Mouse (Mus musculus): ENCODE measurements around the gene Ip6k2. TPM values are rescaled to one million over a fixed set of nuclear protein-coding genes. Genes with fewer than 3 reads are reported as not detected.
A peak's percentile ranks its signal among the peaks of the same experiment; 100 is the strongest.

The Ip6k2 gene
- polyA plus RNA-seq, 1 experiment from 2014 or later: 37.5 TPM

GRCm38 (mm10) chr9:108788713-108789112 lies 5.1 kb downstream of the Ip6k2 start:
- H3K4me2 ChIP-seq: no peak overlapping the region
- peaks cover 41% of the 10 kb centered on the region for H3K4me1 ChIP-seq (replicated peaks; ENCODE audit: control insufficient read depth, insufficient read depth, low read length)
- no peak for DNase-seq (ENCODE audit: low spot score)
- H3K4me3 ChIP-seq (ENCODE audit: low read depth, low read length): no peak overlapping the region
- H3K27me3 ChIP-seq (replicated peaks; ENCODE audit: control insufficient read depth, insufficient read depth, low read length): no peaks in the 10 kb centered on the region
- no peak overlapping the region for H3K9ac ChIP-seq (ENCODE audit: low read depth, low read length)
- 79% methylated on average over 3 of the region's 3 CpGs for WGBS
- H3K36me3 ChIP-seq (ENCODE audit: control insufficient read depth, insufficient read depth, low read length): peaks cover 3% of the 10 kb centered on the region; the same call in 1 of the 2 replicates
- no peak for ATAC-seq (replicated peaks; ENCODE audit: low FRiP score)
- no peaks in the 10 kb centered on the region for H3K9me3 ChIP-seq (ENCODE audit: control insufficient read depth, low read length)
- no peak overlapping the region for H3K27ac ChIP-seq (ENCODE audit: low read depth, low read length)

- H3K27me3 ChIP-seq (replicated peaks; ENCODE audit: control insufficient read depth, insufficient read depth, low read length): no peaks in the 10 kb centered on the region
- H3K36me3 ChIP-seq (ENCODE audit: control insufficient read depth, insufficient read depth, low read length): peaks cover 14% of the 10 kb centered on the region
- ATAC-seq (replicated peaks; ENCODE audit: low FRiP score) (peak; percentile 35), DNase-seq (ENCODE audit: low spot score) (no peak)
- H3K4me1 ChIP-seq (replicated peaks; ENCODE audit: control insufficient read depth, insufficient read depth, low read length): peaks cover 56% of the 10 kb centered on the region
- H3K4me3 ChIP-seq (ENCODE audit: low read depth, low read length): no peak overlapping the region
- no peak overlapping the region for H3K4me2 ChIP-seq
- H3K9ac ChIP-seq (ENCODE audit: low read depth, low read length): no peak overlapping the region
- no peaks in the 10 kb centered on the region for H3K9me3 ChIP-seq (ENCODE audit: control insufficient read depth, low read length)
- H3K27ac ChIP-seq (ENCODE audit: low read depth, low read length): no peak overlapping the region
- WGBS: 39% methylated on average over 1 of the region's 1 CpGs
Measured at GRCm38 (mm10) chr9:108792307-108792706, 8.7 kb downstream of the Ip6k2 start.

GRCm38 (mm10) chr9:108792730-108793129 lies 9.1 kb downstream of the Ip6k2 start:
- H3K9ac ChIP-seq (ENCODE audit: low read depth, low read length): 0 out of 2 replicates have a peak overlapping the region, but pooled peaks have one; percentile 1
- DNase-seq (ENCODE audit: low spot score): no peak
- H3K36me3 ChIP-seq (ENCODE audit: control insufficient read depth, insufficient read depth, low read length): peaks cover 16% of the 10 kb centered on the region
- H3K4me2 ChIP-seq: no peak overlapping the region
- no peak overlapping the region for H3K4me3 ChIP-seq (ENCODE audit: low read depth, low read length)
- H3K4me1 ChIP-seq (replicated peaks; ENCODE audit: control insufficient read depth, insufficient read depth, low read length): peaks cover 56% of the 10 kb centered on the region
- H3K9me3 ChIP-seq (ENCODE audit: control insufficient read depth, low read length): no peaks in the 10 kb centered on the region
- ATAC-seq (replicated peaks; ENCODE audit: low FRiP score): no peak
- no peaks in the 10 kb centered on the region for H3K27me3 ChIP-seq (replicated peaks; ENCODE audit: control insufficient read depth, insufficient read depth, low read length)
- H3K27ac ChIP-seq (ENCODE audit: low read depth, low read length): no peak overlapping the region
- 50% methylated on average over 3 of the region's 3 CpGs for WGBS

- no peak for DNase-seq (ENCODE audit: low spot score)
- no peaks in the 10 kb centered on the region for H3K9me3 ChIP-seq (ENCODE audit: control insufficient read depth, low read length)
- 72% methylated on average over 2 of the region's 2 CpGs for WGBS
- H3K9ac ChIP-seq (ENCODE audit: low read depth, low read length): no peak overlapping the region
- peak overlapping the region; percentile 27 for H3K27ac ChIP-seq (ENCODE audit: low read depth, low read length)
- peaks cover 48% of the 10 kb centered on the region for H3K4me1 ChIP-seq (replicated peaks; ENCODE audit: control insufficient read depth, insufficient read depth, low read length)
- H3K36me3 ChIP-seq (ENCODE audit: control insufficient read depth, insufficient read depth, low read length): peaks cover 36% of the 10 kb centered on the region
- no peaks in the 10 kb centered on the region for H3K27me3 ChIP-seq (replicated peaks; ENCODE audit: control insufficient read depth, insufficient read depth, low read length)
- H3K4me3 ChIP-seq (ENCODE audit: low read depth, low read length): no peak overlapping the region
- no peak for ATAC-seq (replicated peaks; ENCODE audit: low FRiP score)
- H3K4me2 ChIP-seq: peak overlapping the region; percentile 62
Measured at GRCm38 (mm10) chr9:108795281-108795680, 11.7 kb downstream of the Ip6k2 start.

GRCm38 (mm10) chr9:108795762-108796161 lies 12.2 kb downstream of the Ip6k2 start:
- peak; percentile 94 for ATAC-seq (replicated peaks; ENCODE audit: low FRiP score)
- H3K4me1 ChIP-seq (replicated peaks; ENCODE audit: control insufficient read depth, insufficient read depth, low read length): peaks cover 48% of the 10 kb centered on the region
- 0 out of 2 replicates have a peak overlapping the region, but pooled peaks have one; percentile 45 for H3K9ac ChIP-seq (ENCODE audit: low read depth, low read length)
- H3K27me3 ChIP-seq (replicated peaks; ENCODE audit: control insufficient read depth, insufficient read depth, low read length): no peaks in the 10 kb centered on the region
- peak overlapping the region; percentile 31 for H3K4me3 ChIP-seq (ENCODE audit: low read depth, low read length)
- DNase-seq (ENCODE audit: low spot score): peak; percentile 55
- H3K4me2 ChIP-seq: peak overlapping the region; percentile 62
- peaks cover 36% of the 10 kb centered on the region for H3K36me3 ChIP-seq (ENCODE audit: control insufficient read depth, insufficient read depth, low read length)
- 41% methylated on average over 11 of the region's 11 CpGs for WGBS
- peak overlapping the region; percentile 27 for H3K27ac ChIP-seq (ENCODE audit: low read depth, low read length)
- H3K9me3 ChIP-seq (ENCODE audit: control insufficient read depth, low read length): no peaks in the 10 kb centered on the region

GRCm38 (mm10) chr9:108796351-108796981 lies 12.9 kb downstream of the Ip6k2 start:
- peak overlapping the region; percentile 27; the same call in 1 of the 2 replicates for H3K27ac ChIP-seq (ENCODE audit: low read depth, low read length)
- peaks cover 44% of the 10 kb centered on the region for H3K4me1 ChIP-seq (replicated peaks; ENCODE audit: control insufficient read depth, insufficient read depth, low read length)
- WGBS: 90% methylated on average over 4 of the region's 4 CpGs
- no peaks in the 10 kb centered on the region for H3K27me3 ChIP-seq (replicated peaks; ENCODE audit: control insufficient read depth, insufficient read depth, low read length)
- 0 out of 2 replicates have a peak overlapping the region, but pooled peaks have one; percentile 45 for H3K9ac ChIP-seq (ENCODE audit: low read depth, low read length)
- peak overlapping the region; percentile 31 for H3K4me3 ChIP-seq (ENCODE audit: low read depth, low read length)
- H3K4me2 ChIP-seq: peak overlapping the region; percentile 62
- peaks cover 36% of the 10 kb centered on the region for H3K36me3 ChIP-seq (ENCODE audit: control insufficient read depth, insufficient read depth, low read length)
- no peaks in the 10 kb centered on the region for H3K9me3 ChIP-seq (ENCODE audit: control insufficient read depth, low read length)
- DNase-seq (ENCODE audit: low spot score) (no peak), ATAC-seq (replicated peaks; ENCODE audit: low FRiP score) (no peak)

- Histone ChIP-seq H3K27ac (ENCODE audit: low read depth, low read length) (no peak overlapping the region), H3K4me3 (ENCODE audit: low read depth, low read length) (no peak overlapping the region), H3K4me1 (replicated peaks; ENCODE audit: control insufficient read depth, insufficient read depth, low read length) (peaks cover 34% of the 10 kb centered on the region), H3K27me3 (replicated peaks; ENCODE audit: control insufficient read depth, insufficient read depth, low read length) (no peaks in the 10 kb centered on the region), H3K9ac (ENCODE audit: low read depth, low read length) (no peak overlapping the region), H3K36me3 (ENCODE audit: control insufficient read depth, insufficient read depth, low read length) (peaks cover 36% of the 10 kb centered on the region), H3K4me2 (no peak overlapping the region), H3K9me3 (ENCODE audit: control insufficient read depth, low read length) (no peaks in the 10 kb centered on the region)
- 91% methylated on average over 7 of the region's 7 CpGs for WGBS
- DNase-seq (ENCODE audit: low spot score) (no peak), ATAC-seq (replicated peaks; ENCODE audit: low FRiP score) (no peak)
Measured at GRCm38 (mm10) chr9:108797477-108797876, 13.9 kb downstream of the Ip6k2 start.

- WGBS: 85% methylated on average over 5 of the region's 5 CpGs
- H3K4me3 ChIP-seq (ENCODE audit: low read depth, low read length): no peak overlapping the region
- no peaks in the 10 kb centered on the region for H3K27me3 ChIP-seq (replicated peaks; ENCODE audit: control insufficient read depth, insufficient read depth, low read length)
- no peak overlapping the region for H3K27ac ChIP-seq (ENCODE audit: low read depth, low read length)
- ATAC-seq (replicated peaks; ENCODE audit: low FRiP score) (no peak), DNase-seq (ENCODE audit: low spot score) (no peak)
- H3K4me2 ChIP-seq: no peak overlapping the region
- H3K9me3 ChIP-seq (ENCODE audit: control insufficient read depth, low read length): no peaks in the 10 kb centered on the region
- peaks cover 36% of the 10 kb centered on the region for H3K36me3 ChIP-seq (ENCODE audit: control insufficient read depth, insufficient read depth, low read length)
- peaks cover 29% of the 10 kb centered on the region for H3K4me1 ChIP-seq (replicated peaks; ENCODE audit: control insufficient read depth, insufficient read depth, low read length)
- H3K9ac ChIP-seq (ENCODE audit: low read depth, low read length): no peak overlapping the region
Measured at GRCm38 (mm10) chr9:108798508-108799075, 15.0 kb downstream of the Ip6k2 start.

GRCm38 (mm10) chr9:108799564-108799963 lies 16.0 kb downstream of the Ip6k2 start:
- Histone ChIP-seq H3K9me3 (ENCODE audit: control insufficient read depth, low read length) (no peaks in the 10 kb centered on the region), H3K4me2 (no peak overlapping the region), H3K36me3 (ENCODE audit: control insufficient read depth, insufficient read depth, low read length) (peaks cover 41% of the 10 kb centered on the region), H3K27ac (ENCODE audit: low read depth, low read length) (no peak overlapping the region), H3K4me1 (replicated peaks; ENCODE audit: control insufficient read depth, insufficient read depth, low read length) (peaks cover 19% of the 10 kb centered on the region), H3K4me3 (ENCODE audit: low read depth, low read length) (no peak overlapping the region), H3K9ac (ENCODE audit: low read depth, low read length) (no peak overlapping the region), H3K27me3 (replicated peaks; ENCODE audit: control insufficient read depth, insufficient read depth, low read length) (no peaks in the 10 kb centered on the region)
- 89% methylated on average over 3 of the region's 3 CpGs for WGBS
- DNase-seq (ENCODE audit: low spot score) (no peak), ATAC-seq (replicated peaks; ENCODE audit: low FRiP score) (no peak)
